Mouse (Mus musculus) layer of hippocampus, adult 18-20 months (tissue): Measurements from ENCODE around the gene Spns2. TPM values are rescaled to one million over a fixed set of nuclear protein-coding genes. Genes with fewer than 3 reads are reported as not detected.

Experiments
- DNase-seq, 2 experiments: peaks; one replicate each; pipeline ENCODE4 v3.0.0; 2022; ENCODE audit warnings: low spot score in 2 of 2
- total RNA-seq, 2 experiments: library from RNA; stranded (reverse); gene quantifications; 2 replicates each; pipeline ENCODE4 v1.2.3; 2021

Gene Spns2
- total RNA-seq, 2 experiments from 2014 or later = 95.6 to 103 TPM

GRCm38 (mm10) chr11:72501426-72502002 lies 11.8 kb upstream of the Spns2 start:
- no peak for DNase-seq

GRCm38 (mm10) chr11:72500139-72500538 lies 10.4 kb upstream of the Spns2 start:
- DNase-seq = peak in 1 of 2 experiments; percentile 56

GRCm38 (mm10) chr11:72497367-72497766 lies 7.7 kb upstream of the Spns2 start:
- DNase-seq = no peak

- no peak for DNase-seq
These were observed 7.1 kb upstream of the Spns2 start for GRCm38 (mm10) chr11:72496775-72497174.

GRCm38 (mm10) chr11:72496066-72496465 lies 6.4 kb upstream of the Spns2 start:
- no peak for DNase-seq

- peak; percentile 36 to 75 for DNase-seq
These were observed 4.6 kb upstream of the Spns2 start for GRCm38 (mm10) chr11:72494046-72494988.

GRCm38 (mm10) chr11:72491130-72491960 lies 1.6 kb upstream of the Spns2 start:
- no peak for DNase-seq

GRCm38 (mm10) chr11:72489397-72489796 lies 307 bp downstream of the Spns2 start:
- no peak for DNase-seq

GRCm38 (mm10) chr11:72488753-72489271 lies 892 bp downstream of the Spns2 start:
- DNase-seq = peak; percentile 67 to 84

- DNase-seq = no peak
These were observed 2.0 kb downstream of the Spns2 start for GRCm38 (mm10) chr11:72487739-72488138.

- DNase-seq = no peak
These were observed 2.5 kb downstream of the Spns2 start for GRCm38 (mm10) chr11:72487171-72487570.

- DNase-seq = no peak
These were observed 3.7 kb downstream of the Spns2 start for GRCm38 (mm10) chr11:72485960-72486359.

GRCm38 (mm10) chr11:72485157-72485556 lies 4.5 kb downstream of the Spns2 start:
- peak; percentile 54 to 80 for DNase-seq

- no peak for DNase-seq
These were observed 5.2 kb downstream of the Spns2 start for GRCm38 (mm10) chr11:72484549-72484948.

- DNase-seq = no peak
These were observed 7.8 kb downstream of the Spns2 start for GRCm38 (mm10) chr11:72481952-72482351.

GRCm38 (mm10) chr11:72481313-72481712 lies 8.4 kb downstream of the Spns2 start:
- no peak for DNase-seq

GRCm38 (mm10) chr11:72479499-72479898 lies 10.2 kb downstream of the Spns2 start:
- no peak for DNase-seq

- DNase-seq = no peak
These were observed 11.5 kb downstream of the Spns2 start for GRCm38 (mm10) chr11:72478228-72478627.

GRCm38 (mm10) chr11:72477653-72478052 lies 12.1 kb downstream of the Spns2 start:
- DNase-seq = no peak

- no peak for DNase-seq
These were observed 12.5 kb downstream of the Spns2 start for GRCm38 (mm10) chr11:72477182-72477581.

- no peak for DNase-seq
These were observed 13.6 kb downstream of the Spns2 start for GRCm38 (mm10) chr11:72476074-72476625.
